Comparison of ENCODE assay signal across 9 mouse cellular contexts in genomic region chr14:122406541-122407219, GRCm38 (mm10). TPM values are rescaled to one million over a fixed set of nuclear protein-coding genes. Genes with fewer than 3 reads are reported as not detected.
DNase-seq lines count a peak whose midpoint lies in the region; ATAC-seq lines count a peak whose summit lies in the region.
"Had no signal": no experiment of that assay in that cellular context is flagged by ENCODE, and none has a peak within 500 bp of the region (broad histone marks: within the 10 kb centered on the region; RNA-seq: fewer than 3 reads in every experiment).

No protein-coding gene starts in this region.

- H3K4me2 ChIP-seq in heart, embryonic 11.5 days = peak overlapping the region; percentile 81
- H3K4me2 ChIP-seq in midbrain, embryonic 11.5 days = peak overlapping the region; percentile 59

- DNase-seq in layer of hippocampus, adult 8-10 months (ENCODE audit: low spot score in 2 of 2) = peak; percentile 11 to 36
- DNase-seq in layer of hippocampus, adult 9-10 months (ENCODE audit: low spot score) = no peak
- DNase-seq in cerebellum, adult 9-11 months = peak; percentile 27
- DNase-seq in kidney, postnatal 4 days = peak; percentile 27 to 34
- DNase-seq in midbrain, embryonic 11.5 days (ENCODE audit: low spot score, missing footprints) = peak; percentile 97
- peak; percentile 5 for DNase-seq in yolk sac, embryonic 10.5 days (ENCODE audit: low spot score)
- no peak for DNase-seq in thymus, postnatal 14 days

- no peak overlapping the region for H3K27ac ChIP-seq in heart, embryonic 11.5 days (ENCODE audit: low read depth, low read length)
- peak overlapping the region; percentile 55 for H3K27ac ChIP-seq in midbrain, embryonic 11.5 days (ENCODE audit: low read depth, low read length)

- peak overlapping the region; percentile 47; the same call in 1 of the 2 replicates for H3K9ac ChIP-seq in heart, embryonic 11.5 days (ENCODE audit: low read depth, low read length)
- peak overlapping the region; percentile 57 for H3K9ac ChIP-seq in midbrain, embryonic 11.5 days (ENCODE audit: low read length)

- no peaks in the 10 kb centered on the region for H3K9me3 ChIP-seq in heart, embryonic 11.5 days (replicated peaks; ENCODE audit: control insufficient read depth, low read length)
- H3K9me3 ChIP-seq in midbrain, embryonic 11.5 days (ENCODE audit: control insufficient read depth, low read length) = no peaks in the 10 kb centered on the region

- peaks cover 50% of the 10 kb centered on the region for H3K27me3 ChIP-seq in heart, embryonic 11.5 days (ENCODE audit: control insufficient read depth, insufficient read depth, low read length)
- H3K27me3 ChIP-seq in midbrain, embryonic 11.5 days (ENCODE audit: control insufficient read depth, insufficient read depth, low read length) = peaks cover 71% of the 10 kb centered on the region
- H3K27me3 ChIP-seq: Patski had no signal

- peaks cover 8% of the 10 kb centered on the region; the same call in 1 of the 2 replicates for H3K4me1 ChIP-seq in heart, embryonic 11.5 days (ENCODE audit: control insufficient read depth, insufficient read depth, low read length)
- H3K4me1 ChIP-seq in midbrain, embryonic 11.5 days (ENCODE audit: control insufficient read depth, insufficient read depth, low read length) = peaks cover 37% of the 10 kb centered on the region

- 3% methylated on average over 58 of the region's 58 CpGs for WGBS in heart, embryonic 11.5 days (ENCODE audit: insufficient replicate concordance)
- WGBS in midbrain, embryonic 11.5 days = under 1% methylated on average over 58 of the region's 58 CpGs

- no peaks in the 10 kb centered on the region for H3K36me3 ChIP-seq in heart, embryonic 11.5 days (ENCODE audit: control insufficient read depth, insufficient read depth, low read length)
- no peaks in the 10 kb centered on the region for H3K36me3 ChIP-seq in midbrain, embryonic 11.5 days (ENCODE audit: control insufficient read depth, insufficient read depth, low read length)

- ATAC-seq in heart, embryonic 11.5 days (replicated peaks; ENCODE audit: insufficient number of reproducible peaks, low FRiP score, low TSS enrichment) = no peak
- peak; percentile 88 for ATAC-seq in midbrain, embryonic 11.5 days (ENCODE audit: low FRiP score)
- ATAC-seq: Patski had no signal

- peak overlapping the region; percentile 42 for H3K4me3 ChIP-seq in heart, embryonic 11.5 days (ENCODE audit: low read depth, low read length)
- peak overlapping the region; percentile 34 for H3K4me3 ChIP-seq in midbrain, embryonic 11.5 days (ENCODE audit: low read depth, low read length)

RNA-seq across cellular contexts. Expression of gene Gm5089, which starts 44.2 kb away (rescaled TPM):
- total RNA-seq in layer of hippocampus, adult 8-10 months (2022) = under 1 TPM; 0.32 to 0.92 (median 0.55) TPM
- not detected in 2 replicates for polyA plus RNA-seq in heart, embryonic 11.5 days (2014; fragmentation: Nextera tagmentation; extraction: Ambion mirVana)
- 0.62 and 0.64 TPM in 2 replicates for polyA plus RNA-seq in midbrain, embryonic 11.5 days (2014; fragmentation: Nextera tagmentation; extraction: Ambion mirVana)
- polyA plus RNA-seq: Patski had no signal

RNA-seq across cellular contexts. Expression of gene Zic5, which starts 58.8 kb away (rescaled TPM):
- total RNA-seq in layer of hippocampus, adult 8-10 months (2022) = 1 to 10 TPM; 2.6 to 6.1 (median 4.2) TPM
- 0.16 TPM in 1 of 2 replicates, not detected in the other for polyA plus RNA-seq in heart, embryonic 11.5 days (2014; fragmentation: Nextera tagmentation; extraction: Ambion mirVana)
- 14.6 and 15.8 TPM in 2 replicates for polyA plus RNA-seq in midbrain, embryonic 11.5 days (2014; fragmentation: Nextera tagmentation; extraction: Ambion mirVana)

Comparison
In these comparisons a context has a peak if more than half of its experiments do, and no peak if none do; other contexts are left out.
1. DNase-seq: peak in layer of hippocampus, adult 8-10 months (2 of 2), cerebellum, adult 9-11 months (single experiment), kidney, postnatal 4 days (2 of 2), midbrain, embryonic 11.5 days (single experiment) and yolk sac, embryonic 10.5 days (single experiment); none in layer of hippocampus, adult 9-10 months (single experiment) and thymus, postnatal 14 days (single experiment).
2. RNA of gene Zic5, which starts 58.8 kb away (polyA plus RNA-seq): 14.6 to 15.8 TPM in midbrain, embryonic 11.5 days; 0.16 TPM in heart, embryonic 11.5 days; every median in the first group is over 10 times any median in the second.